Mouse (Mus musculus): ENCODE results near the gene Dclk2.

DNA sequence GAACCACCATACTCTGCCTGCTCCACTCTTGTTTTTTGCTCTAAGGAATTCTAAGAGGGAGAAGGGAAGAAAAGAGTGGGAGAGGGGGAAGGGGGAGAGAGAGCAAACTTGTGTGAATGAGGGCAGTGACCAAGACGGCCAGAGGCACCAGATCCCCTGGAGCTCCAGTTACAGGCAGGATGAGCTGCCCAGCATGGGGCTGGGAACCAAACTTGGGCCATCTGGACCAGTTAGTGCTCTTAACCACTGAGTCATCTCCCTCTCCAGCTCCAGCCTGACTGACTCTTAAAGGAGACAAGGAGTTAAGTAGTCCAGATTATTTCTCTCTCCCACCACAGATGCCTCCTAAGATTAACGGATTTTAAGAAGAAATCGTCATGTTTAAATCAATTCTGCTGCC is 6.3 kb downstream of the Dclk2 start:
- no peak for TF ChIP-seq CTCF (IDR thresholded peaks at IDR 0.05; ENCODE audit: low read depth, low read length)
- no peak for TF ChIP-seq POLR2A (IDR thresholded peaks at IDR 0.05; ENCODE audit: insufficient read depth, low read length)
- TF ChIP-seq EP300 (IDR thresholded peaks at IDR 0.05; ENCODE audit: insufficient read depth, low read depth, low read length), result 0 out of 2 replicates have a peak, but pooled peaks have one; percentile 46
